Mouse (Mus musculus) cerebellum, adult 2 months (tissue): ENCODE data around the gene Srebf1.

Source experiments
- CTCF ChIP-seq: fragments of 200-500 bp; IDR thresholded peaks from 2 replicates; pipeline ENCODE4 v1.5.1; 2011; ENCODE audit warnings: low read depth, mild to moderate bottlenecking, control low read depth, low read length, moderate library complexity, borderline replicate concordance; ENCODE audit not compliant: insufficient read depth
- POLR2A ChIP-seq: fragments of 200-500 bp; IDR thresholded peaks from 2 replicates; pipeline ENCODE4 v1.6.1; 2011; ENCODE audit warnings: low read length, control low read depth, borderline replicate concordance; ENCODE audit not compliant: insufficient read depth

DNA sequence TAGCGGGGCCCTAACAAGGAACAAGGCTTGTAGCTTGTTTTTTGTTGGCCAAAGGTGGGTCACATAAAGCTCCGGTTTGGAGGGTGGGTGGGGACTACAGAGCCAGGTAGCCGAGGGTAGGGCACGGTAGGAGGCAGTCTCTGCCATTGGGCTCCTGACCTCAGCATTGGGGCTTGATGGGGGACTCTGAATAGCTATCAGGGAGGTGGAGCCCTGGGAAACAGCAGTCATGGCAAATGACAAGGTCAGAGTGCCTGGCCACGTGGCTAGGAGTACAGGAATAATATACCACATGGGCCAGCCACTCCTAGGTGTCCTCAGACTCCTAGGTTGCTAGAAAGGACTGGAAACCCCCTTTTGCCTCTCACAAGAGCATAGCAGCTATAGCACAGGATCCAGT, 26.0 kb downstream of the Srebf1 start:
- TF ChIP-seq CTCF (no peak), POLR2A (no peak)
